Mouse (Mus musculus): ENCODE data around the gene Syce1l.

GRCm38 (mm10) chr8:113640357-113640756 is 2.7 kb upstream of the Syce1l start:
- no peak for TF ChIP-seq CTCF (IDR thresholded peaks at IDR 0.05; ENCODE audit: low read depth, low read length)
- TF ChIP-seq POLR2A (IDR thresholded peaks at IDR 0.05; ENCODE audit: extremely low read depth, insufficient read depth, low read length) = no peak
